Mouse (Mus musculus): ENCODE results near the gene Mylk3. TPM values are rescaled to one million over a fixed set of nuclear protein-coding genes. Genes with fewer than 3 reads are reported as not detected.
A peak's percentile ranks its signal among the peaks of the same experiment; 100 is the strongest.

Mylk3 gene
- polyA plus RNA-seq, 1 experiment from 2014 or later, result 4.4 TPM

GRCm38 (mm10) chr8:85408053-85408505 lies 21.9 kb upstream of the Mylk3 start:
- Histone ChIP-seq H3K27ac (no peak overlapping the region), H3K4me3 (no peak overlapping the region), H3K4me1 (no peaks in the 10 kb centered on the region), H3K27me3 (no peaks in the 10 kb centered on the region), H3K9ac (no peak overlapping the region), H3K4me2 (no peak overlapping the region), H3K36me3 (peaks cover 10% of the 10 kb centered on the region), H3K9me3 (no peaks in the 10 kb centered on the region)
- ATAC-seq (ENCODE audit: insufficient number of reproducible peaks, insufficient read depth, low FRiP score, low TSS enrichment, low read depth), result no peak
- 55% methylated on average over 7 of the region's 7 CpGs for WGBS

GRCm38 (mm10) chr8:85405961-85406360 lies 19.8 kb upstream of the Mylk3 start:
- H3K27ac ChIP-seq, result no peak overlapping the region
- H3K36me3 ChIP-seq, result peaks cover 7% of the 10 kb centered on the region
- H3K4me3 ChIP-seq, result no peak overlapping the region
- 73% methylated on average over 10 of the region's 10 CpGs for WGBS
- no peaks in the 10 kb centered on the region for H3K27me3 ChIP-seq
- H3K9me3 ChIP-seq, result no peaks in the 10 kb centered on the region
- no peak overlapping the region for H3K9ac ChIP-seq
- ATAC-seq (ENCODE audit: insufficient number of reproducible peaks, insufficient read depth, low FRiP score, low TSS enrichment, low read depth), result no peak
- H3K4me1 ChIP-seq, result no peaks in the 10 kb centered on the region
- H3K4me2 ChIP-seq, result no peak overlapping the region

GRCm38 (mm10) chr8:85405418-85405817 lies 19.3 kb upstream of the Mylk3 start:
- Histone ChIP-seq H3K36me3 (peaks cover 5% of the 10 kb centered on the region; the same call in 1 of the 2 replicates), H3K4me1 (no peaks in the 10 kb centered on the region), H3K4me3 (no peak overlapping the region), H3K27ac (no peak overlapping the region), H3K27me3 (no peaks in the 10 kb centered on the region), H3K9me3 (no peaks in the 10 kb centered on the region), H3K9ac (no peak overlapping the region), H3K4me2 (no peak overlapping the region)
- no peak for ATAC-seq (ENCODE audit: insufficient number of reproducible peaks, insufficient read depth, low FRiP score, low TSS enrichment, low read depth)
- 78% methylated on average over 3 of the region's 3 CpGs for WGBS

- no peaks in the 10 kb centered on the region for H3K27me3 ChIP-seq
- H3K36me3 ChIP-seq, result no peaks in the 10 kb centered on the region
- H3K4me3 ChIP-seq, result no peak overlapping the region
- no peaks in the 10 kb centered on the region for H3K9me3 ChIP-seq
- no peak overlapping the region for H3K4me2 ChIP-seq
- H3K4me1 ChIP-seq, result no peaks in the 10 kb centered on the region
- H3K9ac ChIP-seq, result no peak overlapping the region
- H3K27ac ChIP-seq, result no peak overlapping the region
- WGBS, result 87% methylated on average over 4 of the region's 4 CpGs
- no peak for ATAC-seq (ENCODE audit: insufficient number of reproducible peaks, insufficient read depth, low FRiP score, low TSS enrichment, low read depth)
Observed at GRCm38 (mm10) chr8:85398548-85398947, 12.4 kb upstream of the Mylk3 start.

GRCm38 (mm10) chr8:85397508-85397907 lies 11.4 kb upstream of the Mylk3 start:
- 47% methylated on average over 5 of the region's 5 CpGs for WGBS
- H3K36me3 ChIP-seq, result no peaks in the 10 kb centered on the region

GRCm38 (mm10) chr8:85396432-85397079 lies 10.4 kb upstream of the Mylk3 start:
- H3K27ac ChIP-seq, result no peak overlapping the region
- no peak overlapping the region for H3K4me2 ChIP-seq
- 85% methylated on average over 5 of the region's 5 CpGs for WGBS
- no peak overlapping the region for H3K9ac ChIP-seq
- no peak overlapping the region for H3K4me3 ChIP-seq
- H3K4me1 ChIP-seq, result no peaks in the 10 kb centered on the region
- no peak for ATAC-seq (ENCODE audit: insufficient number of reproducible peaks, insufficient read depth, low FRiP score, low TSS enrichment, low read depth)
- H3K36me3 ChIP-seq, result no peaks in the 10 kb centered on the region
- H3K27me3 ChIP-seq, result no peaks in the 10 kb centered on the region
- H3K9me3 ChIP-seq, result no peaks in the 10 kb centered on the region

More at GRCm38 (mm10) chr8:85397508-85397907, 11.4 kb upstream of the Mylk3 start:
- H3K4me2 ChIP-seq, result no peak overlapping the region
- no peaks in the 10 kb centered on the region for H3K4me1 ChIP-seq
- no peak overlapping the region for H3K9ac ChIP-seq
- no peaks in the 10 kb centered on the region for H3K27me3 ChIP-seq
- H3K9me3 ChIP-seq, result no peaks in the 10 kb centered on the region
- no peak overlapping the region for H3K27ac ChIP-seq
- H3K4me3 ChIP-seq, result no peak overlapping the region
- no peak for ATAC-seq (ENCODE audit: insufficient number of reproducible peaks, insufficient read depth, low FRiP score, low TSS enrichment, low read depth)

GRCm38 (mm10) chr8:85395681-85396431 lies 9.7 kb upstream of the Mylk3 start:
- Histone ChIP-seq H3K27me3 (no peaks in the 10 kb centered on the region), H3K9ac (no peak overlapping the region)
- WGBS, result 79% methylated on average over 8 of the region's 8 CpGs

GRCm38 (mm10) chr8:85395017-85395416 lies 8.9 kb upstream of the Mylk3 start:
- H3K4me3 ChIP-seq, result no peak overlapping the region
- H3K4me1 ChIP-seq, result no peaks in the 10 kb centered on the region
- no peak overlapping the region for H3K9ac ChIP-seq
- WGBS, result 74% methylated on average over 3 of the region's 3 CpGs
- no peak for ATAC-seq (ENCODE audit: insufficient number of reproducible peaks, insufficient read depth, low FRiP score, low TSS enrichment, low read depth)
- H3K27ac ChIP-seq, result no peak overlapping the region
- H3K27me3 ChIP-seq, result no peaks in the 10 kb centered on the region
- no peaks in the 10 kb centered on the region for H3K9me3 ChIP-seq
- no peak overlapping the region for H3K4me2 ChIP-seq
- H3K36me3 ChIP-seq, result no peaks in the 10 kb centered on the region

More at GRCm38 (mm10) chr8:85395681-85396431, 9.7 kb upstream of the Mylk3 start:
- Histone ChIP-seq H3K36me3 (no peaks in the 10 kb centered on the region), H3K4me3 (no peak overlapping the region), H3K9me3 (no peaks in the 10 kb centered on the region), H3K4me2 (no peak overlapping the region), H3K4me1 (no peaks in the 10 kb centered on the region), H3K27ac (no peak overlapping the region)
- no peak for ATAC-seq (ENCODE audit: insufficient number of reproducible peaks, insufficient read depth, low FRiP score, low TSS enrichment, low read depth)

- no peak overlapping the region for H3K4me3 ChIP-seq
- no peak overlapping the region for H3K4me2 ChIP-seq
- no peaks in the 10 kb centered on the region for H3K27me3 ChIP-seq
- H3K27ac ChIP-seq, result no peak overlapping the region
- no peak overlapping the region for H3K9ac ChIP-seq
- no peaks in the 10 kb centered on the region for H3K4me1 ChIP-seq
- H3K36me3 ChIP-seq, result no peaks in the 10 kb centered on the region
- no peaks in the 10 kb centered on the region for H3K9me3 ChIP-seq
- WGBS, result 91% methylated on average over 6 of the region's 6 CpGs
- no peak for ATAC-seq (ENCODE audit: insufficient number of reproducible peaks, insufficient read depth, low FRiP score, low TSS enrichment, low read depth)
Observed at GRCm38 (mm10) chr8:85393199-85393598, 7.1 kb upstream of the Mylk3 start.

- no peaks in the 10 kb centered on the region for H3K9me3 ChIP-seq
- H3K4me2 ChIP-seq, result no peak overlapping the region
- no peak for ATAC-seq (ENCODE audit: insufficient number of reproducible peaks, insufficient read depth, low FRiP score, low TSS enrichment, low read depth)
- no peaks in the 10 kb centered on the region for H3K36me3 ChIP-seq
- no peaks in the 10 kb centered on the region for H3K27me3 ChIP-seq
- H3K9ac ChIP-seq, result no peak overlapping the region
- H3K27ac ChIP-seq, result no peak overlapping the region
- 84% methylated on average over 1 of the region's 1 CpGs for WGBS
- no peaks in the 10 kb centered on the region for H3K4me1 ChIP-seq
- H3K4me3 ChIP-seq, result no peak overlapping the region
Observed at GRCm38 (mm10) chr8:85391438-85391837, 5.3 kb upstream of the Mylk3 start.

- no peak for ATAC-seq (ENCODE audit: insufficient number of reproducible peaks, insufficient read depth, low FRiP score, low TSS enrichment, low read depth)
- H3K4me2 ChIP-seq, result no peak overlapping the region
- peaks cover 30% of the 10 kb centered on the region for H3K4me1 ChIP-seq
- WGBS, result 59% methylated on average over 4 of the region's 4 CpGs
- no peaks in the 10 kb centered on the region for H3K36me3 ChIP-seq
- H3K27ac ChIP-seq, result no peak overlapping the region
- H3K9ac ChIP-seq, result no peak overlapping the region
- no peaks in the 10 kb centered on the region for H3K27me3 ChIP-seq
- no peaks in the 10 kb centered on the region for H3K9me3 ChIP-seq
- H3K4me3 ChIP-seq, result no peak overlapping the region
Observed at GRCm38 (mm10) chr8:85381926-85382325, 4.2 kb downstream of the Mylk3 start.

GRCm38 (mm10) chr8:85380824-85381209 lies 5.3 kb downstream of the Mylk3 start:
- no peak for ATAC-seq (ENCODE audit: insufficient number of reproducible peaks, insufficient read depth, low FRiP score, low TSS enrichment, low read depth)
- H3K4me1 ChIP-seq, result peaks cover 38% of the 10 kb centered on the region
- 0 out of 2 replicates have a peak overlapping the region, but pooled peaks have one; percentile 1 for H3K4me2 ChIP-seq
- H3K9me3 ChIP-seq, result no peaks in the 10 kb centered on the region
- H3K9ac ChIP-seq, result no peak overlapping the region
- no peaks in the 10 kb centered on the region for H3K36me3 ChIP-seq
- 68% methylated on average over 8 of the region's 8 CpGs for WGBS
- no peaks in the 10 kb centered on the region for H3K27me3 ChIP-seq
- 0 out of 2 replicates have a peak overlapping the region, but pooled peaks have one; percentile 30 for H3K27ac ChIP-seq
- no peak overlapping the region for H3K4me3 ChIP-seq

All from embryonic facial prominence, embryonic 13.5 days (tissue).